Mouse (Mus musculus): ENCODE measurements at regions not wholly inside any gene's neighbourhood (a gene's known extent, or its start where the extent isn't known, plus 50 kb on each side); places are given as distances from the start of the nearest gene placed in this dataset.
A peak's percentile ranks its signal among the peaks of the same experiment; 100 is the strongest.
"Not testable (repeated sequence)": the region's sequence is repeated elsewhere in the genome, so short reads cannot be mapped to it uniquely, and the experiment has no call there.

GRCm38 (mm10) chr12:22156467-22157037 lies 739.1 kb upstream of the Ywhaq start:
- H3K4me3 ChIP-seq = peak overlapping the region; percentile 41
- 7% methylated on average over 37 of the region's 47 CpGs for WGBS

DNA sequence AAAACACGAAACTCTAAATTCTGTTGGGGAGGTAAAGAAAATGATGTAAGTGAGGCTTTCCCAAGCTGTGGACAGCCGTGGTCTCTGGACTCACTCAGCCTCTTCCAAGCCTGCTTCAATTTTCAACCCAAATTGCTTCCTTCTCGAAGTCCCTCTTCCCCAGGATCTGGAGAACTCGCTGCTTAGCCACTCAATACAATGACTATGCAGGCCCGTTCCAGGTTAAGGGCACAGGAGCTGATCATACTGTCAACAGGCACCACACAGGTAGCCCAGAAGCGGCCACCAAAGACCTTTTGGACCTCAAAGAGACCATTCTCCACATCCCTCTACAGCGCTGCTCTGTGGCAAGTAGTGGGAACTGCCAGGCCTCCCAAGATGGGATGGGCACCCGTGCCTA lies 737.9 kb upstream of the Ywhaq start:
- H3K4me3 ChIP-seq; H3K27ac ChIP-seq; DNase-seq (ENCODE audit: extremely low spot score, low spot score); H3K9me3 ChIP-seq; H3K27me3 ChIP-seq (ENCODE audit: poor library complexity, severe bottlenecking); H3K4me1 ChIP-seq; H3K36me3 ChIP-seq (replicated peaks): not testable (repeated sequence)
- 88% methylated on average over 5 of the region's 8 CpGs for WGBS

More at GRCm38 (mm10) chr12:22156467-22157037, 739.1 kb upstream of the Ywhaq start:
- H3K4me1 ChIP-seq; H3K9me3 ChIP-seq; H3K36me3 ChIP-seq (replicated peaks); H3K27me3 ChIP-seq (ENCODE audit: poor library complexity, severe bottlenecking); H3K27ac ChIP-seq: not testable (repeated sequence)
- DNase-seq (ENCODE audit: extremely low spot score, low spot score) = peak; percentile 13

All from forebrain, embryonic 10.5 days (tissue).